Mouse (Mus musculus): ENCODE data around the gene 2310039H08Rik.

2310039H08Rik gene

GRCm38 (mm10) chr17:46772404-46773277 is at the start of gene 2310039H08Rik:
Gene 2310039H08Rik (plus strand): TSS chr17:46772635.
- DNase-seq: peak; percentile 81 to 83

GRCm38 (mm10) chr17:46724477-46725084 is 47.9 kb upstream of the 2310039H08Rik start:
- no peak for DNase-seq

GRCm38 (mm10) chr17:46725273-46725672 is 47.2 kb upstream of the 2310039H08Rik start:
- peak; percentile 39 to 63 for DNase-seq

- DNase-seq: no peak
Observed at GRCm38 (mm10) chr17:46725731-46726645, 46.4 kb upstream of the 2310039H08Rik start.

- DNase-seq: no peak
Observed at GRCm38 (mm10) chr17:46727271-46727670, 45.2 kb upstream of the 2310039H08Rik start.

GRCm38 (mm10) chr17:46728021-46728420 is 44.4 kb upstream of the 2310039H08Rik start:
- peak; percentile 30 to 35 for DNase-seq

GRCm38 (mm10) chr17:46728496-46728895 is 43.9 kb upstream of the 2310039H08Rik start:
- no peak for DNase-seq

GRCm38 (mm10) chr17:46728904-46729318 is 43.5 kb upstream of the 2310039H08Rik start, which contains the start of gene Gnmt:
Gene Gnmt (minus strand): TSS chr17:46729168.
- DNase-seq: no peak

- no peak for DNase-seq
Observed at GRCm38 (mm10) chr17:46734055-46734454, 38.4 kb upstream of the 2310039H08Rik start.

- no peak for DNase-seq
Observed at GRCm38 (mm10) chr17:46735287-46735686, 37.1 kb upstream of the 2310039H08Rik start.

GRCm38 (mm10) chr17:46736160-46736559 is 36.3 kb upstream of the 2310039H08Rik start:
- DNase-seq: peak; percentile 50 to 52

- no peak for DNase-seq
Observed at GRCm38 (mm10) chr17:46741305-46741704, 31.1 kb upstream of the 2310039H08Rik start.

GRCm38 (mm10) chr17:46742986-46743385 is 29.4 kb upstream of the 2310039H08Rik start:
- DNase-seq: no peak

GRCm38 (mm10) chr17:46745506-46745905 is 26.9 kb upstream of the 2310039H08Rik start:
- no peak for DNase-seq

GRCm38 (mm10) chr17:46747234-46747633 is 25.2 kb upstream of the 2310039H08Rik start:
- no peak for DNase-seq

GRCm38 (mm10) chr17:46747806-46748205 is 24.6 kb upstream of the 2310039H08Rik start:
- DNase-seq: no peak

- DNase-seq: no peak
Observed at GRCm38 (mm10) chr17:46749282-46749681, 23.2 kb upstream of the 2310039H08Rik start.

GRCm38 (mm10) chr17:46750580-46750979 is 21.9 kb upstream of the 2310039H08Rik start:
- no peak for DNase-seq

GRCm38 (mm10) chr17:46751056-46751793 is 21.2 kb upstream of the 2310039H08Rik start:
- DNase-seq: no peak

GRCm38 (mm10) chr17:46751794-46752556 is 20.5 kb upstream of the 2310039H08Rik start, which contains the start of gene Cnpy3:
Gene Cnpy3 (minus strand): TSS chr17:46752214.
- DNase-seq: peak; percentile 94 to 98

GRCm38 (mm10) chr17:46758753-46759152 is 13.7 kb upstream of the 2310039H08Rik start:
- DNase-seq: no peak
